Mouse (Mus musculus) lung, adult 2 months (tissue): Measurements from ENCODE around the gene Btrc.

Experiments used
- CTCF ChIP-seq: fragments of 200-500 bp; IDR thresholded peaks from 2 replicates; pipeline ENCODE4 v1.5.1; 2011; ENCODE audit warnings: mild to moderate bottlenecking, low read length, control low read depth; ENCODE audit not compliant: insufficient read depth
- POLR2A ChIP-seq: fragments of 200-500 bp; IDR thresholded peaks from 2 replicates; pipeline ENCODE4 v1.6.1; 2011; ENCODE audit warnings: low read depth, mild to moderate bottlenecking, control low read depth, low read length, borderline replicate concordance; ENCODE audit errors: extremely low read depth

DNA sequence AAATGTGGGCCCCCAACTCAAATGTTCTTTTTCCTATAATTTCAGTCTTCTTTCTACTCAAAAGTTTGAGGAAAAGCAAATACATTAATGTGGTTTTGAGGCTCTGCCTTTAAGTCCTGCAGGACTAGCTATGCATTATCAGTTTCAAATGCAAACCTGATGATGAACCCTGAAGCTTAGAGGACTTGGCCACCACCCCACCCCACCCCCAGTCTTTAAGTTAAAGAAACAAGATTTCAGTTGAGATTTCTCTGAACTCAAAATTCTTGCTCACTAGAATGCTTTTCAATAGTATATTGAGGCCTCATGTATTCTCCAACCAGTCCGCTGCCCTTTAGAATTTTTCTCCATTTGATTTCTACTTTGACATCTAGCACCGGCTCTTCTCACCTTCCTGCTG lies 117.0 kb downstream of the Btrc start:
- TF ChIP-seq CTCF: no peak
- no peak for TF ChIP-seq POLR2A
